Mouse (Mus musculus) stomach, embryonic 15.5 days (tissue): ENCODE results near the gene Cacna1d. TPM values are rescaled to one million over a fixed set of nuclear protein-coding genes. Genes with fewer than 3 reads are reported as not detected.
A peak's percentile ranks its signal among the peaks of the same experiment; 100 is the strongest.

Experiments used
- ATAC-seq: fragments of 200-750 bp; cut with Nextera tagmentation; 2 replicates; pipeline ENCODE4 v1.8.0; 2017; ENCODE audit warnings: low read depth, moderate number of reproducible peaks, moderate TSS enrichment; ENCODE audit not compliant: insufficient read depth, low FRiP score
- H3K27ac ChIP-seq: fragments of 300-500 bp; sonication (generic); 2 replicates; pipeline ENCODE4 v1.5.1; 2015; ENCODE audit warnings: mild to moderate bottlenecking, inconsistent platforms
- H3K27me3 ChIP-seq: fragments of 300-500 bp; sonication (generic); replicated peaks from 2 replicates; pipeline ENCODE4 v1.6.1; 2015; ENCODE audit warnings: inconsistent platforms
- H3K36me3 ChIP-seq: fragments of 300-500 bp; sonication (generic); 2 replicates; pipeline ENCODE4 v1.6.1; 2015; ENCODE audit warnings: inconsistent platforms
- H3K4me1 ChIP-seq: fragments of 300-500 bp; sonication (generic); 2 replicates; pipeline ENCODE4 v1.6.1; 2015; ENCODE audit warnings: inconsistent platforms
- H3K4me2 ChIP-seq: fragments of 300-500 bp; sonication (generic); 2 replicates; pipeline ENCODE4 v1.6.1; 2015; ENCODE audit warnings: mild to moderate bottlenecking, inconsistent platforms
- H3K4me3 ChIP-seq: fragments of 300-500 bp; sonication (generic); replicated peaks from 2 replicates; pipeline ENCODE4 v1.5.1; 2015; ENCODE audit warnings: inconsistent platforms
- H3K9ac ChIP-seq: fragments of 300-500 bp; sonication (generic); 2 replicates; pipeline ENCODE4 v1.6.1; 2015; ENCODE audit warnings: inconsistent platforms
- H3K9me3 ChIP-seq: fragments of 300-500 bp; sonication (generic); 2 replicates; pipeline ENCODE4 v1.6.1; 2016; ENCODE audit warnings: inconsistent platforms
- WGBS: fragments of 180-500 bp; shearing (Covaris S2); methylation state at CpG from one replicate; pipeline ENCODE4 v1.1.7; 2015; 5-methylcytosine and 5-hydroxymethylcytosine counted together
- polyA plus RNA-seq: library from polyadenylated mRNA; unstranded; fragments of >200 nt; fragmentation: Nextera tagmentation; extraction: Ambion mirVana; gene quantifications from 2 replicates; pipeline ENCODE4 v1.2.1, GENCODE M21; 2015

Cacna1d gene
- polyA plus RNA-seq, 1 experiment from 2014 or later: 6.1 TPM

DNA sequence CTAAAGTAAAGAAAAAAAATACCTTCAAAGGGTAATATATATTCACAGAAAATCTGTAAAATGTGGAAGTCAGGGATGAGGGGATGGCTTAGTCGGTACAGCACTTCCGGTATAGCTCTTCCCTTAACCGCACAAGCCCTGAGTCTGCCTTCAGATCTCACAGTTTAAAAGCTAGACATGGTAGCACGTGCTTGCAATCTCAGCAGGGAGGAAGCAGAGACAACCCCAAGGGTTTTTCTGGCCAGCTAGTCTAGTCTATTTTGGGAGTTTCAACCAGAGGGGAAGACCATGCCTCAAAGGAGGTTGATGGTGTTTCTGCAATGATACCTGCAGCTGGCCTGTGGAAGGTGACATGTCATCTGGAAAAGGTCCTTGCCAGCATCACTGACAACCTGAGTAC lies 128.9 kb downstream of the Cacna1d start:
- H3K27me3 ChIP-seq: no peaks in the 10 kb centered on the region
- no peaks in the 10 kb centered on the region for H3K9me3 ChIP-seq
- no peaks in the 10 kb centered on the region; the same call in 1 of the 2 replicates for H3K4me1 ChIP-seq
- no peaks in the 10 kb centered on the region for H3K36me3 ChIP-seq
- ATAC-seq: no peak
- no peak overlapping the region for H3K27ac ChIP-seq
- H3K9ac ChIP-seq: no peak overlapping the region
- 80% methylated on average over 4 of the region's 4 CpGs for WGBS
- H3K4me3 ChIP-seq: no peak overlapping the region
- no peak overlapping the region for H3K4me2 ChIP-seq

DNA sequence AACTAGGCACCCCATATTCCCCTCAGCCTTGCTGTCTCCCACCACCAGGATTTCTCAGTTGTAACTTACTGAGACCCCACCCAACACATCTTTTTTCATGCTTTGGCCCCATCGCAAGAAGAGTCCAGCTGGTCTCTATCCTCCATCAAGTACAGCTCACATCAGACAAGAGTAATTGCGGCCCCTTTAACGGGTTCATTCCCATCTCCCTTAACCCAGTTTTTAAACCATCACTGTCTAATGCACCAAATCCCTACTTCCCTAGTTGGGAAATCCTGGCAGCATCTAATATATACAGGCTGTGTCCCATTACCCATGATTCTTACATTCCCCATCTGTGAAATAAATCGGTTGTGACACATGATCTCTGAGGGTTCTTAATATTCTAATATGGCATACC lies 130.8 kb downstream of the Cacna1d start:
- no peaks in the 10 kb centered on the region for H3K36me3 ChIP-seq
- peak; percentile 75; the same call in 1 of the 2 replicates for ATAC-seq
- H3K9ac ChIP-seq: no peak overlapping the region
- H3K27me3 ChIP-seq: no peaks in the 10 kb centered on the region
- WGBS: 42% methylated on average over 4 of the region's 4 CpGs
- no peaks in the 10 kb centered on the region; the same call in 1 of the 2 replicates for H3K4me1 ChIP-seq
- no peak overlapping the region for H3K27ac ChIP-seq
- no peaks in the 10 kb centered on the region for H3K9me3 ChIP-seq
- H3K4me2 ChIP-seq: 0 out of 2 replicates have a peak overlapping the region, but pooled peaks have one; percentile 5
- no peak overlapping the region for H3K4me3 ChIP-seq

DNA sequence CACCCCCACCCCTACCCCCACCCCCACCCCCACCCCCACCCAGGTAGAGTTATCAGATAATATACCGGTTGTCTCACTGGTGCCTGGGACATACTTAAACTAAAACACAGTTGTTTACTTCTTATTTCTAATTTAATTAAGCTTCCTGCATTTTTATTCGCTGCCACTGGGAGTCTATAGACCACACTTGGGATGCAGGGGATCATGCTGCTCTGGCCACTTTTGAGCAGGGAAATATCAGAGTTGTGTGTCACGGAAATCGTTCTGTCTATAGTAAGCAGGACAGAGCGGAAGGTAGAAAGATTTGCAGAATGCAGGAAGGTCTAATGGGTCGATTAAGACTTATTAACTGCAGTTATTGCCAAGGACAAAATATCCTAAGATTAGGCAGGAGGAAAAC lies 131.3 kb downstream of the Cacna1d start:
- WGBS: 53% methylated on average over 6 of the region's 6 CpGs
- no peak overlapping the region for H3K4me3 ChIP-seq
- H3K4me2 ChIP-seq: no peak overlapping the region
- H3K27ac ChIP-seq: no peak overlapping the region
- ATAC-seq: no peak
- no peaks in the 10 kb centered on the region; the same call in 1 of the 2 replicates for H3K4me1 ChIP-seq
- H3K27me3 ChIP-seq: no peaks in the 10 kb centered on the region
- no peaks in the 10 kb centered on the region for H3K9me3 ChIP-seq
- no peaks in the 10 kb centered on the region for H3K36me3 ChIP-seq
- no peak overlapping the region for H3K9ac ChIP-seq

DNA sequence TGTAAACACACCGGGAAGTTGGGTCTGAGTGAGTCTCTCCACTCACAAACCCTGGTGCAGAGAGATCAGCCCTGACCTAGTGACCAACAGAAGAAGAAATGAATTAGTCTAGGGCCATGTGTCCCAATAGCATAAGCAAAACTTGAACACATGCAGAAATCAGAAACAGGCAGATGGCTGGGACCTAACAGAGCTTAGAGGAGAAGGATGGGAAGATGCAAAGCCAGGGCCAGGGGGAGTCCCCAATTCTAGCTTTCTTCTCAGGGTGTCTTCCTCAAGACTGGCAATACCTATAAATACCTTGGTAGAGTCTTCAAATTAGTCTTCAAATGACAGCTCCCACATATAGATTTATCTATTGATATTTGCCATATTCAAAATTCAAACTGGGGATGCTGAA lies 133.2 kb downstream of the Cacna1d start:
- 61% methylated on average over 1 of the region's 1 CpGs for WGBS
- no peak overlapping the region for H3K4me3 ChIP-seq
- ATAC-seq: no peak
- no peaks in the 10 kb centered on the region for H3K27me3 ChIP-seq
- no peak overlapping the region for H3K27ac ChIP-seq
- peaks cover 7% of the 10 kb centered on the region; the same call in 1 of the 2 replicates for H3K4me1 ChIP-seq
- no peak overlapping the region for H3K9ac ChIP-seq
- H3K36me3 ChIP-seq: no peaks in the 10 kb centered on the region
- H3K9me3 ChIP-seq: no peaks in the 10 kb centered on the region
- no peak overlapping the region for H3K4me2 ChIP-seq

DNA sequence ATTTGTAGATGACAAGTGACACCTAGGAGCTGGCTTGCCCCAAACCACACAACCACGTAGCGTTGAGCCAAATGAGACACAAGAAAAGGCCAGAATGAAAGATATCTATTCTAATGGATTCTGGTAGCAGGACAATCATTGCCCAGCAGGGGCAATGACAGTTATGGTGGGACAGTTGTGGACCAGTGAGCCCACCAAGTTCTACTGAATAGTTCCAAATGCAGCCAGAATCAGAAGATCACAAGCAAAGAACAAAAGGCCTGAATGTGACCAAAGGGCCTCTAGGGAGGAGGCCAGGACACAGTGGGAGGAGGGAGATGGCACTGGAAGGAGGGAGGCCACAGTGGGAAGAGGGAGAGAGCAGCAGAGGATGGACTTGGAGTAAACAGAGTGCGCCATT lies 134.8 kb downstream of the Cacna1d start:
- Histone ChIP-seq H3K4me3 (no peak overlapping the region), H3K9ac (no peak overlapping the region), H3K27ac (no peak overlapping the region), H3K9me3 (no peaks in the 10 kb centered on the region), H3K36me3 (no peaks in the 10 kb centered on the region), H3K4me2 (no peak overlapping the region), H3K27me3 (0 out of 2 replicates have a peak, but pooled peaks cover 3% of the 10 kb centered on the region), H3K4me1 (peaks cover 10% of the 10 kb centered on the region; the same call in 1 of the 2 replicates)
- no peak for ATAC-seq
- WGBS: 87% methylated on average over 3 of the region's 3 CpGs

DNA sequence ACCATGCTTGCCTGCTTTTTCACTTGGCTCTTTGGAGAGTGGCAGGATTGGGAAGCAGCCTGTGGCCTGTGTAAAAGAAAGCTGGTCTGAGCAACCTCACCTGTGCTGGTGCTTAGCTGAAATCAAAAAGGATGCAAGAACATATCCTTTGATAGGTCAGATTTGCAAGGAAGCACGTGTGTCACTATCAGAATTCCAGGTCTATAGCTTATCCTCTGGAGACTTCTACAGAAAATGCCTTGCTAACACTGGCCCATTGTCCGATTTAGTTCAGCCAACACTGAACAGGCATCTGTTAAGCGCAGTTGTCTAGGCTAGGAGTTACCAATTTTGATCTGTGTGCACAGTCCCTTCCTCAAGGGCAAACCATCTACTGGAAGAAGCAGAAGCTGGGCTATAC lies 136.5 kb downstream of the Cacna1d start:
- H3K4me1 ChIP-seq: peaks cover 10% of the 10 kb centered on the region; the same call in 1 of the 2 replicates
- H3K9ac ChIP-seq: no peak overlapping the region
- H3K4me2 ChIP-seq: no peak overlapping the region
- WGBS: 63% methylated on average over 3 of the region's 3 CpGs
- 0 out of 2 replicates have a peak, but pooled peaks cover 3% of the 10 kb centered on the region for H3K27me3 ChIP-seq
- no peak overlapping the region for H3K4me3 ChIP-seq
- H3K36me3 ChIP-seq: no peaks in the 10 kb centered on the region
- H3K9me3 ChIP-seq: no peaks in the 10 kb centered on the region
- no peak for ATAC-seq
- H3K27ac ChIP-seq: no peak overlapping the region

DNA sequence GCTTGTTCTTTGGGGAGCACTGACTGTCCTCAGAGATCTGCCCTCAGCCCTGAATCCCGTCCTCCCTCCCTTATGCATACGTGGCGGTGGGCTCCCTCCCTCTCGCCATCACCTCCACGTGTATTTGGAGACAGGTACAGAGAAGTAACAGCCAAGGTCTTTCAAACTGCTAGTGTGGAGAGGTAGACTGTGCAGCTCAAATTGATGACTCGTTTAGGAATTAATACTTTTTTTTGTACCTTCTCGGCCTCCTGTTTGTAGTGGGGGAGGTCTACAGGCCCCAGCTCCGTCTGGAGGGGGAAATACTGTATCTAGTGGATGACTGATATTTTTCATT lies 137.2 kb downstream of the Cacna1d start:
- Histone ChIP-seq H3K4me3 (peak overlapping the region; percentile 58), H3K27ac (peak overlapping the region; percentile 57; the same call in 1 of the 2 replicates), H3K9me3 (no peaks in the 10 kb centered on the region), H3K4me2 (peak overlapping the region; percentile 85), H3K9ac (0 out of 2 replicates have a peak overlapping the region, but pooled peaks have one; percentile 51), H3K36me3 (no peaks in the 10 kb centered on the region), H3K4me1 (peaks cover 10% of the 10 kb centered on the region; the same call in 1 of the 2 replicates), H3K27me3 (0 out of 2 replicates have a peak, but pooled peaks cover 3% of the 10 kb centered on the region)
- 14% methylated on average over 8 of the region's 8 CpGs for WGBS
- no peak for ATAC-seq

DNA sequence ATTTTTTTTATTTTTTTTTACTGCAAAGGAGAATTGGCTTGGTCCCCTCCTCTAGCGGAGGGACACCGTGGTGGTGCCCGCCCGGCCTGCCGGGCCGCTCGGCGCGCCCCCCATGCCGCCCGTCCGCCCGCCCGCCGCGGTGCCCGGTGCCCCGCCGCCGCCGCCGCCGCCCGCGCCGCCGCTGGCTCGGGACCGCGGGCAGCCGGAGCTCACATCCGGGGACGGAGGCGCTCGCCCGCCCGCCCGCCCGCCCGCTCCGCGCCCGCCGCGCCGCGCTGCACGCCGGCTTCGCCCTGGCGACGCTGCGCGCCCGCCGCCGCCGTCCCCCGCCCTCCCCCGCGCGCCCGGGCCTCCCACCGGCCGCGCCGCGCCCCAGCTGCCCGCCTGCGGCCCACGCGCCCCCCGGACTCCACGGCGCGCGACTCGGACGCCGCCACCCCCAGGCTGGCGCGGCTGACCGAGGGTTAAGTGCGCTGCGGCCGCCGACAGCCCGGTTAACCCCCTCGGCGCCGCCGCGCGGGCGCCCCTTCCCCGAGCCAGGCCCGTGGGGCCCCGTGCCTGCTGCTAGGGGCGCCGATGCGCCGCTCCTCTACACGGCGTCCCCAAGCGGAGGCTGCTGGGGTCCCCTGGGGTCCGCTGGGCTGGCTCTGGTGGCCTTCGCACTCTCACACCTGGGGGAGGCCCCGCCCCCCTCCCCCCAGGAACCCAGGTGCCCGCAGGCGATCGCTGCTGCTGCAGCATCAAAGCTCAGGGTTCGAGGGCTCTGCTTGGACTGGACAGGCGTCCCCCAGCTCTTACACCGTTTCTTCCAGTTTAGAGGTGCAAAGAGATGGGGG lies 137.7 kb downstream of the Cacna1d start:
- ATAC-seq: peak; percentile 40
- Histone ChIP-seq H3K36me3 (no peaks in the 10 kb centered on the region), H3K9ac (peak overlapping the region; percentile 51), H3K9me3 (no peaks in the 10 kb centered on the region), H3K27me3 (0 out of 2 replicates have a peak, but pooled peaks cover 3% of the 10 kb centered on the region), H3K4me3 (peak overlapping the region; percentile 58), H3K4me2 (peak overlapping the region; percentile 85), H3K27ac (peak overlapping the region; percentile 57; the same call in 1 of the 2 replicates), H3K4me1 (peaks cover 10% of the 10 kb centered on the region; the same call in 1 of the 2 replicates)
- under 1% methylated on average over 55 of the region's 114 CpGs for WGBS

DNA sequence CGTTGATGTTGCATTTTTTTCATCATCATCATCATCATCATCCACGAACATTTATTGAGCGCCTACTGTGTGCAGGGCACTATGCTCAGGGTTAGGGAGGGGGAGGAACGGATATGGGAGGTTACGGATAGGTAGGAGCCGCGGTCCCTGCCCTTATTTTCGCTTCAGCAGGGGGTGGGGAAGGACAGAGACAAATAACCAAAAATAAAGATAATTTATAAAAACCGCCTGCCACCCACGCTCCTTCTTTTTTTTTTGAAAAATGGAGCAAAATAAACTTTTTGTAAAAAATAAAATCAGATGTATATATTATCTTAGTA lies 138.3 kb downstream of the Cacna1d start:
- Histone ChIP-seq H3K36me3 (no peaks in the 10 kb centered on the region), H3K9ac (peak overlapping the region; percentile 16; the same call in 1 of the 2 replicates), H3K4me2 (peak overlapping the region; percentile 85), H3K4me3 (peak overlapping the region; percentile 58), H3K27me3 (0 out of 2 replicates have a peak, but pooled peaks cover 3% of the 10 kb centered on the region), H3K9me3 (no peaks in the 10 kb centered on the region), H3K4me1 (peaks cover 10% of the 10 kb centered on the region; the same call in 1 of the 2 replicates), H3K27ac (peak overlapping the region; percentile 48; the same call in 1 of the 2 replicates)
- no peak for ATAC-seq
- under 1% methylated on average over 10 of the region's 10 CpGs for WGBS

DNA sequence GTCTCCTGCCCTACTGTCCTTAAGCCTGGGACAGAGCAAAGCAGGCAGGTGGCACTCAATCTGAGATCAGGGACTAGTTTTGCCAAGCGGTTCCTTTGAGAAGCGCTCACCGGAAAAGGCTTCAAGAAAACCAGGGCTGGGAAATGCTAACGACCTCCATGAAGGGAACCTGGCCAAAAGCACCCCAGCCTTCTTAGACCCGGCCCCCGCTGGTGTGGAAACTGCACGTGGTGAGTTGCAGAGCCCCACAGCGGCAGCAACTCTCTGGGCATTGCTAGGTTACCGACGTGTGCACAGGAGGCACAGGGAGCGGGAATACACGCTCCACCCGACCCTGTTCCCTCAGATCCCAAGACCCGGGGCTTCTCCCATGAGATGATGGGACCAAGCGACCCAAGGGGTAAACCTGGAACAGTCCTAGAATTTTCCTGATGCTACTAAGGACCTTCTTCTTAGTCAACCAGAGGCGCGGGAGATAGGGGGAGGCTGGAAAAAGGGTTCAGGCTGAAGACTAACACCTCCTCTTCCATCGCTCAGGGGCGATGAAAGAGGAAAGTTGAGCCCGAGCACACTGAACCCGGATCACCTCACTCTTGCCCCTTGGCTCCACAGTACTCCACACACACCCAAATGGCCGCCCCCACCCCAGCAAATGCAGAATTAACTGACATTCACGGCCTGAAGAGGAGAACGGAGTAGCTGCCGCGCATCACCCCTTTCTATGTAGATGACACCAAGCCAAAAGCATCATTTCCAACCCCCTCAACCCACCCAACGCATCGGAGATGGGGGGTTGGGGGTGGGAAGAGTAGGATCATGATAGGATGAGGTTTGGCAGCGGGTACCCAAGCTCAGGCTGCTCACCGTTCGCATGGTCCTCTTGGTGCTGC lies 138.9 kb downstream of the Cacna1d start:
- 0 out of 2 replicates have a peak, but pooled peaks have one; percentile 20 for ATAC-seq
- Histone ChIP-seq H3K4me1 (peaks cover 10% of the 10 kb centered on the region; the same call in 1 of the 2 replicates), H3K4me2 (peak overlapping the region; percentile 85), H3K36me3 (no peaks in the 10 kb centered on the region), H3K27me3 (0 out of 2 replicates have a peak, but pooled peaks cover 3% of the 10 kb centered on the region), H3K27ac (peak overlapping the region; percentile 48; the same call in 1 of the 2 replicates), H3K9ac (peak overlapping the region; percentile 16; the same call in 1 of the 2 replicates), H3K9me3 (no peaks in the 10 kb centered on the region), H3K4me3 (peak overlapping the region; percentile 58)
- 3% methylated on average over 31 of the region's 31 CpGs for WGBS

DNA sequence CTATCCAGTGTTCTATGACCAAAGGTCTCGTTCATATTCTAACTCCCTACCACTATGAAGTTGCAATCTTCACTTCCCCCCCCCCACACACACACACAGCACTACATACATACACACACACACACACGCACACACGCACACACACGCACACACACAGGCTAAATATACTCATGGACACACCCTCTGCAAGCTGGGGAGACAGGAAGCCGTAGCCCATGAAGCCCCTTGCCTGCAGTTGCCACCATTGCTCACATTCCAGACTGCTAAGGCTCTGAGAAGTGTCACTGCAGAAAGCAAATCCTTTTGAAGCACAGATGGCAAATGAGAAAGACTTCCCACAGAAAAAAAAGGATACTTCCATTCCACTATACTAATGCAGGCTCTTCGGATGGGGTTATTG lies 141.0 kb downstream of the Cacna1d start:
- 63% methylated on average over 6 of the region's 6 CpGs for WGBS
- H3K36me3 ChIP-seq: no peaks in the 10 kb centered on the region

More for the DNA sequence above, 141.0 kb downstream of the Cacna1d start:
- ATAC-seq: no peak
- peaks cover 10% of the 10 kb centered on the region; the same call in 1 of the 2 replicates for H3K4me1 ChIP-seq
- H3K9ac ChIP-seq: no peak overlapping the region
- H3K4me2 ChIP-seq: no peak overlapping the region
- H3K27me3 ChIP-seq: 0 out of 2 replicates have a peak, but pooled peaks cover 3% of the 10 kb centered on the region
- H3K27ac ChIP-seq: no peak overlapping the region
- H3K9me3 ChIP-seq: no peaks in the 10 kb centered on the region
- H3K4me3 ChIP-seq: no peak overlapping the region
